Mouse (Mus musculus) stomach, postnatal 0 days (tissue): ENCODE data around the gene Map3k12.

Source experiments
- CTCF ChIP-seq: IDR thresholded peaks from 2 replicates; pipeline ENCODE4 v1.5.1; 2016; ENCODE audit warnings: antibody characterized with exemption, low read depth, mild to moderate bottlenecking, moderate library complexity
- EP300 ChIP-seq: optimal IDR thresholded peaks from 2 replicates; pipeline ENCODE3; 2016; ENCODE audit warnings: antibody characterized with exemption

GRCm38 (mm10) chr15:102519211-102520141 is 2.6 kb upstream of the Map3k12 start:
- TF ChIP-seq CTCF (no peak), EP300 (no peak)
